Mouse (Mus musculus) E14TG2a.4 (cell line): ENCODE data around the gene Hal.

ENCODE experiments used
- CTCF ChIP-seq: conservative IDR thresholded peaks from 2 replicates; pipeline ENCODE4 v1.5.1; 2014; ENCODE audit warnings: low read length
- NANOG ChIP-seq: IDR thresholded peaks from 2 replicates; pipeline ENCODE4 v1.6.1; 2014; ENCODE audit warnings: borderline replicate concordance, low read length, mixed read lengths

GRCm38 (mm10) chr10:93538287-93538686 lies 49.7 kb downstream of the Hal start:
- TF ChIP-seq CTCF, result no peak
- no peak for TF ChIP-seq NANOG
